Mouse (Mus musculus): Measurements from ENCODE around the gene Igfbp5.

The Igfbp5 gene

DNA sequence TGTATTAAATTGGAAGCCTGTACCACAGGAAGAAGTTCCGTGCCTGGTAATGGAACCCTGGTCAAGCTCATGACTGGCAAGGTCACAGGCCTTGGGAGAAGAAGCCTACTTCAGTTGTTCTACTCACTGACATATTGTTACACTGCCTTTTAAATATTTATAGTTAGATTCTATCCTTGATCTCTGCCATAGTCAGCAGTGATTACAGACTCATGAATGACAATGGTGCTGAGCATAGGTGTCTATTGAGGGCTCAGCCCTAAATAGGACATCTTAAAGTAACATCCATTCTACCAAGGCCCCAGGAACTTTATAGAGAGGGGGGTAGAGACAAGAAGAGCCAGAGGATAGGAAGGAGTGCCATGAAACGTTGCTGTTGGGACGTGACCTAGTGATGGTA is 63.6 kb downstream of the Igfbp5 start:
- no peak for DNase-seq (ENCODE audit: low read depth, low spot score)

GRCm38 (mm10) chr1:72809951-72810675 is 64.6 kb downstream of the Igfbp5 start:
- DNase-seq (ENCODE audit: low read depth, low spot score): no peak

DNA sequence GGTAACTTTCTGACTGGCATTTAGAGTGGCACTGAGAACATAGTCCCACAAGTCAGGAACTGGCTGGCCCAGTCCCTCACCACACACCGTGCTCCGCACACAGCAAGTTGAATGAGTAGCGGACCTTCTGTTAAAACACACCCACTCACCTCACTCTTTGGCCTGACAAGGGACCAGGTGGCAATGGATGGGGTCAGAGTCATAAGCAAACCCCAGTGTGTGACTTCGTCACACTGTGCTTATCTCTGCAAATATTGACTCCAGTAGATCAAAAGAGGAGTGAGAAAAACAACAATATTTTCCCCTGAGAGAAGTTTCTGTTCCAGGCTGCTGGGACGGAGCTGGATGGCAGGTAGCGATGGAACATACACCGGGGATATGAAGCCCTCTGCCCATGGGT is 65.4 kb downstream of the Igfbp5 start:
- DNase-seq (ENCODE audit: low read depth, low spot score): no peak

Data from skeletal muscle tissue, adult 2 months (tissue).